In the genomic region with DNA sequence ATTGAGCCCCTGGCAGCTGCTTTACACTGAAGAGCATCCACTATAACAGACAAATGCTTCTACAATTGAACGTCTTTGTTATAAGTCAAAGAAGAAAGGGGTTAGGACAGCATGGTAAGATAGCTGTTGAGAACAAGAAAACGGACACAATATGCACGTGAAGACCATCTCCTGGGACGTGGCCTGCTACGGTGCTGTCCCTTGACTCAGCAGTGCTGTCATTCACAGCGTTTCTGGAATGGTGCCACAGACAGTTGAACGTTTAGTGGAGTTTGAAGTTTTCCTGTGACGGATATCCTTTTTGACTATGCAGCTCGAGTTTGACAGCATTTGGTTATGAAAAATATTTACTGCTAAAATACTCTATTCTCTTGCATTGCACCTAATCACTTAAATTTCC, we compare ENCODE assay signal across 21 mouse cellular contexts.
"Had no signal": no experiment of that assay in that cellular context is flagged by ENCODE, and none has a peak within 500 bp of the region (broad histone marks: within the 10 kb centered on the region; RNA-seq: fewer than 3 reads in every experiment).

No protein-coding gene starts in this region.

- H3K27ac ChIP-seq: liver, embryonic 13.5 days; liver, embryonic 15.5 days; macrophage; midbrain, embryonic 10.5 days; neural tube, embryonic 13.5 days; neural tube, embryonic 15.5 days had no signal

- H3K9ac ChIP-seq: liver, embryonic 13.5 days; liver, embryonic 15.5 days; liver, postnatal 0 days; neural tube, embryonic 13.5 days; neural tube, embryonic 15.5 days had no signal

- H3K9me3 ChIP-seq: liver, embryonic 13.5 days; liver, embryonic 15.5 days; midbrain, embryonic 10.5 days; neural tube, embryonic 13.5 days; neural tube, embryonic 15.5 days had no signal

- H3K36me3 ChIP-seq: liver, embryonic 13.5 days; liver, embryonic 15.5 days; midbrain, embryonic 10.5 days; neural tube, embryonic 13.5 days; neural tube, embryonic 15.5 days had no signal

- H3K4me3 ChIP-seq: liver, embryonic 13.5 days; liver, embryonic 15.5 days; midbrain, embryonic 10.5 days; myocyte; neural tube, embryonic 13.5 days; neural tube, embryonic 15.5 days had no signal

- DNase-seq: liver, embryonic 13.5 days; liver, postnatal 0 days; lung, adult 2 months; lung, postnatal 14 days; lung, postnatal 36 days; midbrain, embryonic 14.5 days; retina, postnatal 1 day; right cerebral cortex, adult 18-20 months; right cerebral cortex, postnatal 25 days; right cerebral cortex, postnatal 4 days; spleen, adult 18-20 months; thymus, adult 18-20 months; thymus, postnatal 14 days; thymus, postnatal 36 days had no signal

- H3K4me2 ChIP-seq: liver, embryonic 13.5 days; liver, embryonic 15.5 days; neural tube, embryonic 13.5 days; neural tube, embryonic 15.5 days had no signal

- H3K27me3 ChIP-seq: liver, embryonic 13.5 days; liver, embryonic 15.5 days; neural tube, embryonic 13.5 days; neural tube, embryonic 15.5 days had no signal

- ATAC-seq: liver, postnatal 0 days; midbrain, embryonic 16.5 days had no signal

- H3K4me1 ChIP-seq: liver, embryonic 13.5 days; liver, embryonic 15.5 days; midbrain, embryonic 10.5 days; neural tube, embryonic 13.5 days had no signal
